Mouse (Mus musculus): ENCODE measurements around the gene Sf3b1.
"Not testable (repeated sequence)": the region's sequence is repeated elsewhere in the genome, so short reads cannot be mapped to it uniquely, and the experiment has no call there.

The Sf3b1 gene

DNA sequence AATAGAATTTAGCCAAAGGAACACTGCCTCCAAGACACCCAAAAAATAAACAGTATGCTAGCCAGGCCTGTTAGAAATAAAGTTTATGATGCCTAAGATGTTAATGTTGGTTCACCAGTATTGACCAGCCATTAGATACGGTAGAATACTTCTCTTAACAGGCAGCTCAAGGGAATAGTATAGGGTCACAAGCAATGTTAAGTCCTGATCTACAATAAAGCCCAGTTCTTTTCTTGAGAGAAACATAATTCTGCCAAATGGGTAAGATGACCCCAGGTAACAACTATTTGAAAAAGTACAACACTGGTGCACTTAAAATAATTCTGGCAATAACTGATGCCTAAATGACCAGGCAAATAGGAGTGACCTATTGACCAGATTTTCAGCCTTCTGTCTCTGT is 685 bp upstream of the Sf3b1 start:
- DNase-seq (ENCODE audit: low spot score) = no peak

- DNase-seq (ENCODE audit: low spot score) = no peak
These were observed 633 bp downstream of the Sf3b1 start for GRCm38 (mm10) chr1:55026444-55027252.

DNA sequence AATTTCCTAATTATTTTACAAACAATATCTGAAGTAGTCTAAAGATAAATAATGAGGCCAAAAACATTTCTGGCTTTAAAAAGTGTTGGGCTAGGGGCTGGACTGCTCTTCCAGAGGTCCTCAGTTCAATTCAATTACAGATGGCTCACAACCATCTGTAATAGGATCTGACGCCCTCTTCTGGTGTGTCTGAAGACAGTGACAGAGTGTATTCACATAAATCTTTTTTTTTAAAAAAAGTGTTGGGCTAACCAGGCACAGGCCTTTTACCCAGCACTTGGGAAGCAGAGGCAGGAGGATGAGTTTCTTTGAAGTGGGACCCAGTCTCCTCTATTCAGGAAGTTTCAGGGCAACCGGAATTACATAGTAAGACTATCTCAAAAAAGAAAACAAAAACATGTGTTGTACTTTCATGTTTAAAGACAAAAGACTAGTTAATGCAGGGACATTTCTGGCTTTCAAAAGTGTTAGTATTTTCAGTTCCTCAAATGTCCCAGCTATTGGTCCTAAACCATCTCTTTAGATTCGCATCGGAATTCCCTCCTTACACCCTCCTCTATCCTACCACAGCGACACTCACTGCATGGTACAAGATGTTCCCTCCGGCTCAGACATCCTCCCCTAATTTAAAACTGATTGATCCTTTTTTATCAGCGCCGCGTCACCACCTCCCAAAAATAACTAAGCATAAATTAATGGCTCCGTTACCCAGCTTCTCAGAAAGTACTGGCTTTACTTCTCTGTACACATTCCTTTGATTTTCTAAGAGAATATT is 1.4 kb downstream of the Sf3b1 start:
- DNase-seq (ENCODE audit: low spot score) = no peak

GRCm38 (mm10) chr1:55021907-55022306 is 5.4 kb downstream of the Sf3b1 start:
- DNase-seq (ENCODE audit: low spot score) = no peak

GRCm38 (mm10) chr1:55012513-55012912 is 14.8 kb downstream of the Sf3b1 start:
- DNase-seq (ENCODE audit: low spot score) = no peak

GRCm38 (mm10) chr1:55008313-55008712 is 19.0 kb downstream of the Sf3b1 start:
- not testable (repeated sequence) for DNase-seq (ENCODE audit: low spot score)

- no peak for DNase-seq (ENCODE audit: low spot score)
These were observed 33.7 kb downstream of the Sf3b1 start for GRCm38 (mm10) chr1:54993581-54993980.

GRCm38 (mm10) chr1:54986248-54986647 is 41.0 kb downstream of the Sf3b1 start:
- no peak for DNase-seq (ENCODE audit: low spot score)

GRCm38 (mm10) chr1:54985831-54986230 is 41.5 kb downstream of the Sf3b1 start:
- DNase-seq (ENCODE audit: low spot score) = no peak

GRCm38 (mm10) chr1:54984154-54984553 is 43.1 kb downstream of the Sf3b1 start:
- DNase-seq (ENCODE audit: low spot score) = no peak

DNA sequence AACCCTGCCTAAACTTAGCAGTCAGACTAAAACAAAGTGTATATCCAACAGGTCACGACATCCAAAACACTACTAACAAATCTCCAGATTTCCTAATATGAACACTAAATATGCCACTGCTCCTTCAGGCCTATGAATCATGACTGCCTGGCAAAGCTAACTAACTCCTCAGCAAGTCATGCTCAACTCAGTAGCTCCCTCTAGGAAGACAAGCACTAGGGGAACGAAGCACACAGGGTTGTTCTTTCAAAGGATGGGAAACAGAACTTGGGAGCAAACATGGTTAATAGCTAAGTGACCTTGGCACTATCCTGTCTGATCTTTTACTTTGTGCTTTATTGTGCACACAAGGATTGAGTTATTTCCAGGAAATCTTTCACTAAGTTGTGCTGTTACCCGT is 43.9 kb downstream of the Sf3b1 start:
- no peak for DNase-seq (ENCODE audit: low spot score)

DNA sequence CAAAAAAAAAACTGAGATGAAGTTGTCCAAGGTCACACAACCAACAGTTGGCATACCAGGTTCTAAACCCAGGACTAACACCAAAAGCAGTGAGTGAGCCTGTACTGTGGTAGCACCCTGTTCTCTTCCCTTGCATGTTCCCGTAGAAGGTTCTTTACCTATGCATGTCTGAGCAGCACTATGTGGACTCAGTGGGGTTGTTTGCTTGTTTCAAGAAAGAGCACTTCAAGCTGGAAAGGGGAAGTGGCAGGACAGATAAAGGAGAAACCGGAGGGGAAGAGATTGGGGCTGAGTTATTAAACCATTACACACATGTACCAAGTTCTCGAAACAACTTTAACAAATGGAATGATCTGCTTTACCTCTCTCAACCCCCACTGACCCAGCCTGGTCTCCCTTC is 44.6 kb downstream of the Sf3b1 start:
- DNase-seq (ENCODE audit: low spot score) = no peak

DNA sequence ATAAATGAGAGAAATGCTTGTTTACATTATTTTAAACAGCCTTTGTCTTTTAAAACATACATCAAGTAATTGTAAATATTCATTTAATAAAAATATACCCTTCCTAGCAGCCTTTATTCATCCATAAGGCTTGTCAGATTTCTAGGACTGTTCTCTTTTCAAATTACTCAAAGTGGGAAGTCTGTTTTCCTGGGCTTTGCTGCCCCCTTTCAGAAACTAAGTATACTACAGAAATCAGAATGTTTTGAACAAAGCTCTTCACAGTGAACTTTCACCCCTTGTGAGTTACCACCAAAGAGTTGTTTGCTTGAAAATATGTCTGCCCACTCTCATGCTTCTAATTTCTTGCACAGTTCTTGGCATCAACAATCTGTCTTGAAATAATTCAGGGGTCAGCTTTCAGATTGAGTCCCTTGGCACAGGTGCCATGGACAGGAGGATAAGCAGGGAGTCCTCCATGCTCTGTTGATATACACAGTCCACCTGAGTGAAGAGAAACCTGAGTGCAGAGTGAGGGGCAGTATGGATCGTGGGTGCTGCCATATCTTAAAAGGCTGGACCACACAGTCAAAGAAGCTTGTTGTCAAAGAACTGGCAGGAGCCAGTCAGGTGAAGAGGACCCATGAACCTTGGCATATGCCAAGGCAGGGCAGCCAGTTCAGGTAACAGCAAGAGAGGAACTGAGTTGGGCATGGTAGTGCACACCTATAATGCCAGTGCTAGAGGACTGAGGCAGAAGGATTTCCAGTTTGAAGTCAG is 47.9 kb downstream of the Sf3b1 start:
- no peak for DNase-seq (ENCODE audit: low spot score)

GRCm38 (mm10) chr1:54971687-54972404 is 55.4 kb downstream of the Sf3b1 start:
- DNase-seq (ENCODE audit: low spot score) = no peak

GRCm38 (mm10) chr1:54966858-54967257 is 60.4 kb downstream of the Sf3b1 start:
- no peak for DNase-seq (ENCODE audit: low spot score)

GRCm38 (mm10) chr1:54965159-54965995 is 61.9 kb downstream of the Sf3b1 start:
- no peak for DNase-seq (ENCODE audit: low spot score)

- no peak for DNase-seq (ENCODE audit: low spot score)
These were observed 65.6 kb downstream of the Sf3b1 start for GRCm38 (mm10) chr1:54961724-54962123.

DNA sequence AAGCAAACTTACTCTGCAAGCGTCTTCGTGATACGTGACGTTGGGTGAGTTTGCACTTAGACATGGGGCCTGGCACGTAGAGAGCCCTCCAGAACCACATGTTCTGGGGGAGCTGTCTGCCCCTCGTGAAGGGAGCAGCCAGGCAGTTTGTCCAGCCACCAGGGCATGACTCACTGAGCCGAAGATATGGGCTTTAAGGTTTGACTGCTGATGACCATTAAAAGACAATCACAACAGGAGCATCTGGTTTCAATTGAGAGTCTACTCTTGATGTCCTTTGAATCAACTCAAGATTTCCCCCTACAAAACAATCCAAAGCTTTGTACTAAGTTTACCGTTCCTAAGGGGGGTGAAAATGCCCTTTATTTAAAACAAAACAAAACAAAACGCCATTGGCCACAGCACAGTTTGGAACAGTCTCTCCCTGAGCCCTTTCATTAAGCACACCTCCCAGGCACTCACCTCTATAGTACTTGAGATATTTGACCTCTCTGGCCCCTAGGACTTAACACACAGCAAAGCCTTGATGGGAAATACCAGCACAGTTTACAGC is 66.6 kb downstream of the Sf3b1 start:
- no peak for DNase-seq (ENCODE audit: low spot score)

DNA sequence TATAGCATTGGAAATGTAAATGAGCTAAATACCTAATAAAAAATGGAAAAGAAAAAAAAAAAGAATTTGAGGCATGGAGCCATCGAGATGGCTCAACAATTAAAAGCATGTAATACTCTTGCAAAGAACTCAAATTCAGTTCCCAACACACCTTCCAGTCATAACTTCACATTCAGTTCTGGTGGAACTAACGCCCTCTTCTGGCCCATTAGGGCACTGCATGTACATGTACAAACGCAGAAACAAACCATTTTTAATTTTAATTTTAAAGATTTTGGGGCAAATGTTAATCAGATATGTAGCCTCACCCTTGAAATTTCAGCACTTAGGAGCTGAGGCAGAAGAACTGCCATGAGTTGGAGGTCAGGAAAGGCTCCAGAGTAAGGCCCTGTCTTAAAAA is 68.8 kb downstream of the Sf3b1 start:
- DNase-seq (ENCODE audit: low spot score) = no peak

DNA sequence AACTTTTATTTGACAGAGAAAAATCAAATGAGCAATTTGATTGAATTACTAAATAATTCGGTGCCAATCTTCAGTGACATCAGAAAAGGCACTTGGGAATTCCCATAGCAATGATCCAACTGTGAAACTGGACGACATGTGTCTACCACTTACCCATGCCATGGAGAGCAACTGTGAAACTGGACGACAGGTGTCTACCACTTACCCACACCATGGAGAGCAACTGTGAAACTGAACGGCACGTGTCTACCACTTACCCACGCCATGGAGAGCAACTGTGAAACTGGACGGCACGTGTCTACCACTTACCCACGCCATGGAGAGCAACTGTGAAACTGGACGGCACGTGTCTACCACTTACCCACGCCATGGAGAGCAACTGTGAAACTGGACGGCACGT is 70.3 kb downstream of the Sf3b1 start:
- DNase-seq (ENCODE audit: low spot score) = not testable (repeated sequence)

DNA sequence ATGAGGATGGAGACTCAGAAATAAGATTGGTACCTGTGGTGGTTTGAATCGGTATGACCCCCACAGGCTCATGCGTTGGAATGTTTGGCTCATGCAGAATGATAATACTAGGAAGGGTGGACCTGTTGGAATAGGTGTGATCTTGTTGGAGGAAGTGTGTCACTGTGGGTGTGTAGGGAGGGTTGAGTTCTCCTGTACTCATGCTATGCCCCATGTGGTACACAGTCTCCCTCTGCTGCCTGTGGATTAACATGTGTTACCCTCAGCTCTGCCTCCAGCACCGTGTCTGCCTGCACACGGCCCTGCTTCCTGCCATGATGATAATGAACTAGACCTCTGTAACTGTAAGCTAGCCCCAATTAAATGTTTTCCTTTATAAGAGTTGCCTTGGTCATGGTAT is 72.4 kb downstream of the Sf3b1 start:
- no peak for DNase-seq (ENCODE audit: low spot score)

All from urinary bladder, postnatal 25 days (tissue).